Mouse (Mus musculus) limb, embryonic 13.5 days (tissue): Measurements from ENCODE around the gene Rac3. TPM values are rescaled to one million over a fixed set of nuclear protein-coding genes. Genes with fewer than 3 reads are reported as not detected.
A peak's percentile ranks its signal among the peaks of the same experiment; 100 is the strongest.

Experiments used
- ATAC-seq: fragments of 200-750 bp; cut with Nextera tagmentation; 2 replicates; pipeline ENCODE4 v1.8.0; 2017; ENCODE audit warnings: low read depth, moderate number of reproducible peaks, moderate TSS enrichment; ENCODE audit not compliant: low FRiP score
- H3K27ac ChIP-seq: fragments of 300-500 bp; sonication (generic); 2 replicates; pipeline ENCODE4 v1.5.1; 2015; ENCODE audit warnings: inconsistent platforms, mild to moderate bottlenecking, moderate library complexity
- H3K27me3 ChIP-seq: fragments of 300-500 bp; sonication (generic); 2 replicates; pipeline ENCODE4 v1.6.1; 2015; ENCODE audit warnings: mild to moderate bottlenecking, inconsistent platforms
- H3K36me3 ChIP-seq: fragments of 300-500 bp; sonication (generic); 2 replicates; pipeline ENCODE4 v1.6.1; 2015; ENCODE audit warnings: inconsistent platforms, mild to moderate bottlenecking, moderate library complexity
- H3K4me1 ChIP-seq: fragments of 300-500 bp; sonication (generic); 2 replicates; pipeline ENCODE4 v1.6.1; 2015; ENCODE audit warnings: inconsistent platforms
- H3K4me2 ChIP-seq: fragments of 300-500 bp; sonication (generic); replicated peaks from 2 replicates; pipeline ENCODE4 v1.6.1; 2015; ENCODE audit warnings: inconsistent platforms, mild to moderate bottlenecking, moderate library complexity
- H3K4me3 ChIP-seq: fragments of 300-500 bp; sonication (generic); 2 replicates; pipeline ENCODE4 v1.5.1; 2015; ENCODE audit warnings: moderate library complexity, mild to moderate bottlenecking, inconsistent platforms
- H3K9ac ChIP-seq: fragments of 300-500 bp; sonication (generic); 2 replicates; pipeline ENCODE4 v1.6.1; 2015; ENCODE audit warnings: mild to moderate bottlenecking, inconsistent platforms
- H3K9me3 ChIP-seq: fragments of 300-500 bp; sonication (generic); 2 replicates; pipeline ENCODE4 v1.6.1; 2016; ENCODE audit warnings: inconsistent platforms
- WGBS: fragments of 180-500 bp; shearing (Covaris S2); methylation state at CpG from one replicate; pipeline ENCODE4 v1.1.7; 2015; 5-methylcytosine and 5-hydroxymethylcytosine counted together
- polyA plus RNA-seq: library from polyadenylated mRNA; unstranded; fragments of >200 nt; fragmentation: Nextera tagmentation; extraction: Ambion mirVana; gene quantifications from 2 replicates; pipeline ENCODE4 v1.2.1, GENCODE M21; 2015

The Rac3 gene
- polyA plus RNA-seq, 1 experiment from 2014 or later, result 70.5 TPM

DNA sequence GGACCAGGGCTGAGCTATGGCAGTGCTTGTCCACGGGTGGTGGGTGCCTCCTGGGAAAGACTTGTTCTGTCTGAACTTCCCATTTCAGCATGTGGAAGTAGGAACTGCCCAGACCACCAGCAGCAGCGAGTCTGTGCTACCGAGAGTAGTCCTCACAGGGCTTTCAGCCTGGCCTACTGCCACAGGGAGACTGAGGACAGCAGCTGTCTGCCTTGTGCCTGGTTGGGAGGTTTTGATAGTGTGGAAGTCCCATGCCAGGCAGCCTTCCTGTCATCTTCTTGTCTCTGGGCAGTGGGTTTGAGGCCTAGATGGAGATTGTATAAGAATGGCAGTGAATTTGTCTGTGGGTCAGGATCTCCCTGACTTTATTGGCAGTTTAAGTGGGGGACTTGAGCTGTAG lies 31.9 kb upstream of the Rac3 start:
- Histone ChIP-seq H3K36me3 (peaks cover 86% of the 10 kb centered on the region), H3K9ac (no peak overlapping the region; the same call in 1 of the 2 replicates), H3K4me2 (no peak overlapping the region), H3K9me3 (no peaks in the 10 kb centered on the region), H3K27me3 (no peaks in the 10 kb centered on the region), H3K27ac (no peak overlapping the region), H3K4me1 (0 out of 2 replicates have a peak, but pooled peaks cover under 1% of the 10 kb centered on the region), H3K4me3 (no peak overlapping the region)
- ATAC-seq, result no peak
- 80% methylated on average over 3 of the region's 3 CpGs for WGBS

DNA sequence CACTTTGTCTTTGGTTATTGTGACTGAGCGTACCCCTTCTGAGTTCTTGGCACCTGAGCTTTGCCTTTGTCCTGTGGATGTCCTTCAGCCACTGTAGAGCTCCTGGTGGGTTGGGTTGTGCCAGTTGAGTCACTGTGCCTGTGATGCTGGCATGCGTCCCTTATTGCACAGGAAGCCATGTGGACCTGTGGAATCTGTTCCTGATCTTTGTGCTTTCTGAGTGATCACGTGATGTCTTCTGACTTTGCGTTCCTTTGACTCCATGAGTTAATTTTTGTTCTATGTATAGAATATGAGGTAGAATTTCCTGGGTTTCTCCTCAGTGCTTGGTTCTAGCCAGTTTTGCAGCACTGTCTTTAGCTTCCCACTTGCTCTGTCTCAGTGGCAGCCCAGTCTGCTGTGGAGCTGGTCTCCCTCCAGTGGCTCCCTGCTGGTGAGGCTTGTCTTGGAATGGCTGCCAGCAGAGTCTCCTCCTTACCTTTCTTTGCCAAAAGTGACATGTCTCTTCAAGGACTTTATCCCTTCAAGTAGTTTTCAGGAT lies 28.7 kb upstream of the Rac3 start:
- WGBS, result 91% methylated on average over 4 of the region's 4 CpGs
- no peak overlapping the region for H3K4me2 ChIP-seq
- peaks cover 21% of the 10 kb centered on the region for H3K4me1 ChIP-seq
- no peak overlapping the region for H3K27ac ChIP-seq
- no peaks in the 10 kb centered on the region for H3K9me3 ChIP-seq
- H3K9ac ChIP-seq, result no peak overlapping the region
- H3K4me3 ChIP-seq, result no peak overlapping the region
- H3K27me3 ChIP-seq, result no peaks in the 10 kb centered on the region
- H3K36me3 ChIP-seq, result peaks cover 75% of the 10 kb centered on the region
- no peak for ATAC-seq

DNA sequence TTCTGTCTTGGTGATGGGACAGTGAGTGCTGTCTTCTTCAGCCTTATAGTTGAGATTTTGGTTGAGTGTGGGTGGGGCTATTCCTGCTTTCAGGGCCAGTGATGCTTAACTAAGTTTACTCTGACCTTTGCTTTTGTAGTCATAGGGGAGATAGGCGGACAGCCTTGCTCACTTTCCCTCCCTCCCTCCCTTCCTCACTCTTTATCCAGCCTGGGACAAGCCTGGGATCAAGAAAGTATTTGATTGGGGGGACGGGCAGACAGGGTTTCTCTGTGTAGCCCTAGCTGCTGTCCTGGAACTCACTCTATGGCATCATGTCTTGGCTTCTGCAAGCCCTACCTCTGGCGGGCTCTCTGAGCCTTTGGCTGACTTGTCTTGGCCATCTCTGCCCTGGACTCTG lies 27.8 kb upstream of the Rac3 start:
- H3K9ac ChIP-seq, result no peak overlapping the region
- peaks cover 71% of the 10 kb centered on the region for H3K36me3 ChIP-seq
- no peaks in the 10 kb centered on the region for H3K27me3 ChIP-seq
- no peak for ATAC-seq
- WGBS, result 87% methylated on average over 3 of the region's 3 CpGs
- no peak overlapping the region for H3K4me2 ChIP-seq
- H3K27ac ChIP-seq, result no peak overlapping the region
- no peaks in the 10 kb centered on the region for H3K9me3 ChIP-seq
- H3K4me3 ChIP-seq, result no peak overlapping the region
- peaks cover 28% of the 10 kb centered on the region for H3K4me1 ChIP-seq

DNA sequence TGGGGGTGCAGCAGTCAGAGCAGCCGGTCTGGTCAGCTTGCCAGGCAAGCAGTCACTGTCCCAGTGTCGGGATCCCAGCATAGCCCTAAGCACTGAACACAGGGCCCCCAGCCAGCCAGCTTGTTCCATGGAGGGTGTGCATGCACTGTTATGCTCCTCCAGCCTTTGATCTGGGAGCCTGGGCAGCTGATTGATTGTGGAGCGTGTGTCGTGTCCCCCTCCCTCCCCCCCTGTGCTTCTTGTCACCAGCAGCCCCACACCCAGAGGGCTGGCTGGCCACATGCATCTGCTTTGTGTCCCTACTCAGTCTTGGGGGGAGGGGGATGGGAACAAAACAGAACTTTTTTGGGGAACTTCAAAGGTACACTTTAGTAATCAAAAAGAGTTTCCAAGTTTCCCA lies 26.1 kb upstream of the Rac3 start:
- peak overlapping the region; percentile 26 for H3K9ac ChIP-seq
- no peak overlapping the region for H3K4me3 ChIP-seq
- H3K4me1 ChIP-seq, result peaks cover 28% of the 10 kb centered on the region
- ATAC-seq, result peak; percentile 57
- 8% methylated on average over 4 of the region's 4 CpGs for WGBS
- peak overlapping the region; percentile 63; the same call in 1 of the 2 replicates for H3K27ac ChIP-seq
- H3K27me3 ChIP-seq, result no peaks in the 10 kb centered on the region
- H3K36me3 ChIP-seq, result peaks cover 73% of the 10 kb centered on the region
- no peak overlapping the region for H3K4me2 ChIP-seq
- no peaks in the 10 kb centered on the region for H3K9me3 ChIP-seq

DNA sequence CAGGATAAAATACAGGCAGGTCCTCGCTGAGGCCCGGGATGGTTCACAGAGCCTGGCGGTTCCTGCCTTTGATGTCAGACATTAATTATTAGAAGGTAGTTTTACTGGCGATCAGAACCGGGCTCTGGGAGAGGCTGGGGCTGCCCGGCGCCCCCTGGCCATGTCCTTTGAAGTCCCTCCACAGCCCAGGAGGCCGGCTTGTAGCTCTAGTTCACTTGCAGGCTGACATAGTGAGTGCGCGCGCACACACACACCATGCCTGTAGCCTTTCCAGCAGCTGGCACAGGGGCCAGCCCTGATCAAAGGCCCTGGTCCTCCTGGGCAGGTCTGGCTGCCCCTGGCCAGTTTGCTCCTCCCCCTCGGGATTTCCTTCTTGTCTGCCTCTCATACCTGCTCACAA lies 25.6 kb upstream of the Rac3 start:
- H3K36me3 ChIP-seq, result peaks cover 73% of the 10 kb centered on the region
- no peaks in the 10 kb centered on the region for H3K9me3 ChIP-seq
- no peak overlapping the region for H3K4me3 ChIP-seq
- H3K4me1 ChIP-seq, result peaks cover 28% of the 10 kb centered on the region
- no peaks in the 10 kb centered on the region for H3K27me3 ChIP-seq
- H3K4me2 ChIP-seq, result peak overlapping the region; percentile 14; the same call in 1 of the 2 replicates
- peak overlapping the region; percentile 63; the same call in 1 of the 2 replicates for H3K27ac ChIP-seq
- peak; percentile 25; the same call in 1 of the 2 replicates for ATAC-seq
- H3K9ac ChIP-seq, result peak overlapping the region; percentile 53
- 10% methylated on average over 12 of the region's 12 CpGs for WGBS

DNA sequence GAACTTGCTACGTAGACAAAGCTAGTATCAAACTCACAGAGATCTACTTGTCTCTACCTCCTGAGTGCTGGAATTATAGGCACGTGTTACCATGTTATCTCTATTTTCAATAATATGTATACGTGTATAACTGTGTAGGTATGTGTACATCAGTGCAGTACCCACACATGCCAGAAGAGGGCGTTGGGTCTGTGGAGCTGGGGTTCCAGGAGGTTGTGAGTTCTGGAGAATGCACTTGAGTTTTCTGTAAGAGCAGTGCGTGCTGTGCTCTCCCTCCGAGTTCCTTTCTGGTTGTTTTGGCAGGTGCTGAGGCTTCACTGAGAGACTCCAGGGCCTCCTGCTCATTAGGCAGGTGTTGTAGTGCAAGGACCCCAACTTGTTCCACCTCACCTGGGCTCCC lies 24.7 kb upstream of the Rac3 start:
- H3K27ac ChIP-seq, result no peak overlapping the region

DNA sequence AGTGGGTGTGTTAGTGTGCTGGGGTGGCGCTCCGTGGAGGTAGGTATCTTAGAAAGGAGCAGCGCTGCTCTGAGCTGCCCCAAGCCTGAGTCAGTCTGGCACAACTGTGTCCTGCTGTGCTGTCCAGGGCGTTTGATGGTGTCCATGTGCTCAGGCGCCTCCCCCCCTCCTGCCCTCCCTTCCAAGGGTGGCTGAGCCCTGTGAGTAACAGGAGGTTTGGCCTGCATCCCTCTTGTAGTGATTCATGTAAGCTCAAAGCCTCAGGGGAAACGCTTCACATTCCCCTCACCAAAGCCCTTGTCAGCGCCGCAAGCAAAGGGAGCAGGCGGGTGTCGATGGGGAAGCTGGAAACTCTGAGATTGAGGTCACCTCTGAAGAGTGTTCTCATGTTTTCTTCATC lies 23.5 kb upstream of the Rac3 start:
- H3K36me3 ChIP-seq, result peaks cover 77% of the 10 kb centered on the region
- H3K4me1 ChIP-seq, result peaks cover 28% of the 10 kb centered on the region
- H3K9ac ChIP-seq, result peak overlapping the region; percentile 50; the same call in 1 of the 2 replicates
- no peak overlapping the region for H3K4me2 ChIP-seq
- no peak for ATAC-seq
- no peaks in the 10 kb centered on the region for H3K9me3 ChIP-seq
- no peak overlapping the region for H3K27ac ChIP-seq
- 38% methylated on average over 10 of the region's 10 CpGs for WGBS
- no peaks in the 10 kb centered on the region for H3K27me3 ChIP-seq
- H3K4me3 ChIP-seq, result no peak overlapping the region

More for the DNA sequence above, 24.7 kb upstream of the Rac3 start:
- no peaks in the 10 kb centered on the region for H3K27me3 ChIP-seq
- H3K4me2 ChIP-seq, result no peak overlapping the region
- peaks cover 28% of the 10 kb centered on the region for H3K4me1 ChIP-seq
- H3K9me3 ChIP-seq, result no peaks in the 10 kb centered on the region
- H3K9ac ChIP-seq, result no peak overlapping the region
- no peak overlapping the region for H3K4me3 ChIP-seq
- H3K36me3 ChIP-seq, result peaks cover 76% of the 10 kb centered on the region
- WGBS, result 89% methylated on average over 6 of the region's 6 CpGs
- no peak for ATAC-seq

DNA sequence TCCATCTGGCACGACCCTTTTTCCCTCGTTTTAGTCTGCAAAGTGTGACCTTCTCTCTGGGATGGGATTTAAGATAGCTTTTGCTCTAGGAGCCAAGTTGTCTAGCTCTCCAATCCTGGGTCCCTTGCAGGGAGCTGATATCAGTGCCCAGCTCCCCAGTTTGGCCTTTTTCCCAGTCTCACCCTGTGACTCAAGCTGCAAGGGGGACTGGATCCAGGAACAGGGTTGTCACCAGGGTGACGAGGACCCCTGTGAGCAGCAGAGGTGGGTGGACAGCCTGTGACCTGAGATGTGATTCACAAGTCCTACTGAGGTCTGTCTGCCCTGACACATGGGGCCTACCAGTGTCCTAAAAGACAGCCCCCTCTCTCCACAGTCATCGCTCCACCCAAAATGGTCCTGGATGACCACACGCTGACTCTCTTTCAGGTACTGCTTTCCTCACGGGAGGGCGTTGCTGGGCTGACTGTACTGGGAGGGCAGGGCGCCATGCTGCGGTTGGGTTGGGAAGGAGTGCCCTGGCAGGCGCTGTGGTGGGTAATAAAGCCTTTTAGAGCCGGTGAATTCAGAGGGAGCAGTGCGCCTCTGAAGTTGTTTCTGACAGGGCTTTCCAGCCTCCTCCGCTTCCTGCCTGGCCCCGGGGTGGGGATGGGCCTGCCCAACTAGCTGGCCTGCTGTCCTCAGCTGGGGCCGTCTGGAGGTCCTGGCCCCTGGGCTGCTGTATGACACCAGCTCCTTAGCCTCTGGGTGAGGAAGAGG lies 17.4 kb upstream of the Rac3 start:
- H3K27ac ChIP-seq, result peak overlapping the region; percentile 77
- H3K36me3 ChIP-seq, result peaks cover 42% of the 10 kb centered on the region
- peak overlapping the region; percentile 50 for H3K9ac ChIP-seq
- WGBS, result 19% methylated on average over 15 of the region's 15 CpGs
- H3K27me3 ChIP-seq, result no peaks in the 10 kb centered on the region
- no peak overlapping the region; the same call in 1 of the 2 replicates for H3K4me2 ChIP-seq
- ATAC-seq, result no peak
- no peaks in the 10 kb centered on the region for H3K9me3 ChIP-seq
- H3K4me1 ChIP-seq, result peaks cover 59% of the 10 kb centered on the region
- H3K4me3 ChIP-seq, result no peak overlapping the region

DNA sequence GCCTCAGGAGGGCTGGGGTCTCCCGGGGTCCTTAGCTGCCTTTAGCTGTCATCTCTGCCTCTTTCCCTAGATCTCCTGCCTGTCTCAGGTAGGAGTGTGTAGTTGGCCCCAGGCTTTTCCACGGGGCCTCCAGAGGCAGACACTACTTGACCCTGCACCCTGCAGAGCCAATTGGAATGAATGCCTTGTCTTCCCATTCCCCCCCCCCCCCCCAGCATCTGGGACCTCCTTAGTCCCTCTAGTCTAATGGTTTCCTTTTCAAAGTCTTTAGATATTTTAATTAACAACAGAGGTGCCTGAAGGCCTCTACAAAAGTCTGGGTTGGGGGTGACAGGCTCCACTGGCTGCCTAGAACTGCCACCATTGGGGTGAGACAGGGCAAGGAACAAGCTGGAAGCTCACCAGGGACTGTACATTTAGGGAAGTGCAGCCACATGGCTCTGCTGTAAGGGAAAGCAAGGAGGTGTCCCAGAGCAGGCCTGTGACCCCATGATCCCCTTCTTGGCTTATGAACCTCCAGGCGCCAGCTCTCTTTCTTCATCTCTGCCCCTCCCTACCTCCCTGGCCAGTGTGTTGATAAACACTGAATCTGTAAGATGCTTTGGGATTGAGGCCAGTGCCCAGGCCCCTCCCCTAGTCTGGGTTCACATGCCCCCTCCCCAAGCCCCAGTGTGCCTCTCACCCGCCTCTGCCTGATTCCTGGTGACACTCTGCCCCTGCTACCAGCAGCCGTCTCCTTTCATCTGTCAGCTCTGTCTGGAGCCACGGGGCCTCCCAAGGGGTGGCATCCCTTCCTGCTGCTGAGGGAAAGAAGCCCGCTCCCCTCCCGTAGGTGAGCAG lies 16.6 kb upstream of the Rac3 start:
- peak overlapping the region; percentile 77 for H3K27ac ChIP-seq
- WGBS, result 18% methylated on average over 8 of the region's 8 CpGs
- peak overlapping the region; percentile 27 for H3K4me2 ChIP-seq
- H3K9me3 ChIP-seq, result no peaks in the 10 kb centered on the region
- H3K9ac ChIP-seq, result peak overlapping the region; percentile 61
- 0 out of 2 replicates have a peak, but pooled peaks have one; percentile 3 for ATAC-seq
- peaks cover 42% of the 10 kb centered on the region for H3K36me3 ChIP-seq
- peaks cover 65% of the 10 kb centered on the region for H3K4me1 ChIP-seq
- H3K4me3 ChIP-seq, result no peak overlapping the region
- no peaks in the 10 kb centered on the region for H3K27me3 ChIP-seq

DNA sequence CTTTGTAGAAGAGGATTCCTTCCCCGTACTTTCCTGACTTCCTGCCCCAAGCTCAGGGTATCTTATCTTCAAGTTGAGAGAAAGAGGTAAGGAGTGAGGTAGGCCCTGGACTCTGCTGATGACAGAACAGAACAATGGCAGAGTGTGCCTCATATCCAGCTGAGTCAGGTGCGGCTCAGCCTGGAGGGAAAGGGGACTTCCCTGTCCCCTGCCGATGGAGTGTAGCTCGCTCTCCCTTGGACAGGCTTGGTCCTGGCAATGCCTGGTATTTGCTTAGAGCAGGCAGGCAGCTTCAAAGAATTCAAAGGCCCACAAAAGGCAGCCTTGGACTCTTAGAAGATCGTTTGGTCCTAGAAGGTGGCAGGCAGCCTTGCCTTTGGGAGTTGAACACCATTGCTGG lies 15.2 kb upstream of the Rac3 start:
- peaks cover 70% of the 10 kb centered on the region for H3K4me1 ChIP-seq

DNA sequence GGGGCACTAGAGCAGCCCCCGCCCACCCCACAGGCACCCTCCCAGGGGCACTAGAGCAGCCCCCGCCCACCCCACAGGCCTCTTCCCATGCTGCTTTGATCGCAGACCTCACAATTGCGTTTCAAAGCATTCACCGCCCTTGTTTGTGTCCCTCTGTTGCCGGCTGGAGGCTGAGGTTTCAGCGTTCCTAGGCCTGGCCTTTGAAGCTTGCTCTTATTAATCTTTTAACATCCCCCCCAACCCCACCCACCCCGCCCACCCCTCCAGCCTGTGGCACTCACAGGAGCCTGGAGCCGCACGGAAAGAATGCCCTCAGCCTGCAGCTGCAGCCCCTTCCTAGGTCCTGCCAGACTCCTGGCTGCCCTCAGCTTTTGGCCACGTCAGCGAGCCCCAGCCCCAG lies 14.0 kb upstream of the Rac3 start:
- H3K36me3 ChIP-seq, result peaks cover 35% of the 10 kb centered on the region
- H3K27me3 ChIP-seq, result no peaks in the 10 kb centered on the region
- no peak overlapping the region for H3K4me3 ChIP-seq
- H3K4me2 ChIP-seq, result peak overlapping the region; percentile 42
- WGBS, result 8% methylated on average over 12 of the region's 12 CpGs
- peaks cover 79% of the 10 kb centered on the region for H3K4me1 ChIP-seq
- H3K27ac ChIP-seq, result peak overlapping the region; percentile 80
- peak; percentile 16 for ATAC-seq
- H3K9ac ChIP-seq, result 0 out of 2 replicates have a peak overlapping the region, but pooled peaks have one; percentile 36
- H3K9me3 ChIP-seq, result no peaks in the 10 kb centered on the region

More for the DNA sequence above, 15.2 kb upstream of the Rac3 start:
- Histone ChIP-seq H3K27ac (peak overlapping the region; percentile 80; the same call in 1 of the 2 replicates), H3K27me3 (no peaks in the 10 kb centered on the region), H3K9ac (peak overlapping the region; percentile 48; the same call in 1 of the 2 replicates), H3K4me3 (no peak overlapping the region), H3K36me3 (peaks cover 42% of the 10 kb centered on the region), H3K9me3 (no peaks in the 10 kb centered on the region), H3K4me2 (no peak overlapping the region)
- WGBS, result 55% methylated on average over 5 of the region's 5 CpGs
- no peak for ATAC-seq

DNA sequence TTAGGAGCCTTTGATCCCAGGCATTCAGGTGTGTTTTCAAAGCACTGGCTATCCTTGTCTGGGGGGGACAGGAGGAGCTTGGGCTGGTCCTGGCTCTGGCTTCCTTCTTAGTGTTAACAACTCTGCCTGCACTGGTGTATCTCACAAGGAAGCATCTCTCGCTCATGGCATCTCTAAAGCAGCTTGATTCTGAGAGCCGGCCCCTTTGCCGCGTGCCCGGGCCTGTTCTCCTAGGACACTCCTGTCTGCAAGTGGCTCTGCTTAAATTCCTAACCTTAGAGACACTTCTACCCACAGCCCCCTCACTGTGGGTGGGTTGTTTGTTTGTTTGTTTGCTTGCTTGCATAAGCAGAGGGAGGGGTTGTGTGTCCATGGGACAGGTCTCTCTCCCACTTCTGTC lies 13.3 kb upstream of the Rac3 start:
- no peak overlapping the region for H3K4me3 ChIP-seq
- no peaks in the 10 kb centered on the region for H3K27me3 ChIP-seq
- peaks cover 30% of the 10 kb centered on the region for H3K36me3 ChIP-seq
- peak overlapping the region; percentile 42 for H3K4me2 ChIP-seq
- no peak for ATAC-seq
- 17% methylated on average over 5 of the region's 5 CpGs for WGBS
- peak overlapping the region; percentile 36; the same call in 1 of the 2 replicates for H3K9ac ChIP-seq
- H3K27ac ChIP-seq, result peak overlapping the region; percentile 80
- no peaks in the 10 kb centered on the region for H3K9me3 ChIP-seq
- peaks cover 86% of the 10 kb centered on the region for H3K4me1 ChIP-seq
